Mouse (Mus musculus) liver, embryonic 16.5 days (tissue): ENCODE data around the gene Cyp2w1. TPM values are rescaled to one million over a fixed set of nuclear protein-coding genes. Genes with fewer than 3 reads are reported as not detected.
A peak's percentile ranks its signal among the peaks of the same experiment; 100 is the strongest.

ENCODE experiments used
- ATAC-seq: fragments of 200-750 bp; cut with Nextera tagmentation; 2 replicates; pipeline ENCODE4 v1.8.0; 2017; ENCODE audit warnings: low read depth, mild to moderate bottlenecking, moderate number of reproducible peaks, moderate library complexity
- H3K27ac ChIP-seq: fragments of 300-500 bp; sonication (generic); 2 replicates; pipeline ENCODE4 v1.5.1; 2014; ENCODE audit warnings: mild to moderate bottlenecking, low read length
- H3K27me3 ChIP-seq: fragments of 300-500 bp; sonication (generic); 2 replicates; pipeline ENCODE4 v1.6.1; 2014; ENCODE audit warnings: low read depth, low read length, mixed read lengths; ENCODE audit not compliant: control insufficient read depth, insufficient read depth
- H3K36me3 ChIP-seq: fragments of 300-500 bp; sonication (generic); 2 replicates; pipeline ENCODE4 v1.6.1; 2014; ENCODE audit warnings: mild to moderate bottlenecking; ENCODE audit not compliant: control insufficient read depth, insufficient read depth
- H3K4me1 ChIP-seq: fragments of 300-500 bp; sonication (generic); 2 replicates; pipeline ENCODE4 v1.6.1; 2014; ENCODE audit warnings: low read depth, low read length, mixed read lengths; ENCODE audit not compliant: control insufficient read depth
- H3K4me2 ChIP-seq: fragments of 300-500 bp; sonication (generic); 2 replicates; pipeline ENCODE4 v1.6.1; 2014; ENCODE audit warnings: low read depth, low read length, mixed read lengths
- H3K4me3 ChIP-seq: fragments of 300-500 bp; sonication (generic); 2 replicates; pipeline ENCODE4 v1.5.1; 2014; ENCODE audit warnings: low read depth, mild to moderate bottlenecking, low read length
- H3K9ac ChIP-seq: fragments of 300-500 bp; sonication (generic); 2 replicates; pipeline ENCODE4 v1.6.1; 2014; ENCODE audit warnings: low read depth, low read length
- H3K9me3 ChIP-seq: fragments of 300-500 bp; sonication (generic); replicated peaks from 2 replicates; pipeline ENCODE4 v1.6.1; 2016; ENCODE audit warnings: low read length; ENCODE audit not compliant: control insufficient read depth
- WGBS: fragments of 180-500 bp; shearing (Covaris S2); extraction: QIAGEN DNeasy Blood & Tissue Kit; methylation state at CpG from one replicate; pipeline ENCODE4 v1.1.7; 2014; ENCODE audit not compliant: insufficient replicate concordance; 5-methylcytosine and 5-hydroxymethylcytosine counted together
- polyA plus RNA-seq: library from polyadenylated mRNA; unstranded; fragments of >200 nt; fragmentation: Nextera tagmentation; extraction: Ambion mirVana; gene quantifications from 2 replicates; pipeline ENCODE4 v1.2.1, GENCODE M21; 2015

Gene Cyp2w1
- polyA plus RNA-seq, 1 experiment from 2014 or later = 0.42 TPM

DNA sequence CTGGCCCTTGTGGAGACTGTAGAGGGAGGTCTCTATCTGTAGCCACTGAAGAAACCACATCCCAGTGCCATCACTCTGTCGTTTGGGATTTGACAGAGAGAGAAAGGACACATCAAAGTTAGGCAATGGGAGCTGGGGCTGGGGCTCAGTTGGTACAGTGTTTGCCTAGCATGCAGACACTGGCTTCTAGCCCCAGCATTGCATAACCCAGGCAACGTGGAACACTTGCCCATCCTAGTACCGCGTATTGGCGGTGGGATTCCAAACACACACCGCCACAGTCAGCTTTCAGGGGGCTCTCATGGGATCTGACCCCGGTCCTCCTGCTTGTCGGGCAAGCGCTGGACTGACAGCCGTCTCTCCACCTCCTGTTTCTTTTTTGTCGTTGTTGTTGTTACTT is 14.1 kb downstream of the Cyp2w1 start:
- Histone ChIP-seq H3K9me3 (no peaks in the 10 kb centered on the region), H3K36me3 (no peaks in the 10 kb centered on the region), H3K27me3 (no peaks in the 10 kb centered on the region), H3K4me3 (no peak overlapping the region), H3K4me1 (peaks cover 61% of the 10 kb centered on the region), H3K27ac (peak overlapping the region; percentile 46; the same call in 1 of the 2 replicates), H3K4me2 (no peak overlapping the region), H3K9ac (no peak overlapping the region)
- ATAC-seq = no peak
- 62% methylated on average over 11 of the region's 11 CpGs for WGBS

DNA sequence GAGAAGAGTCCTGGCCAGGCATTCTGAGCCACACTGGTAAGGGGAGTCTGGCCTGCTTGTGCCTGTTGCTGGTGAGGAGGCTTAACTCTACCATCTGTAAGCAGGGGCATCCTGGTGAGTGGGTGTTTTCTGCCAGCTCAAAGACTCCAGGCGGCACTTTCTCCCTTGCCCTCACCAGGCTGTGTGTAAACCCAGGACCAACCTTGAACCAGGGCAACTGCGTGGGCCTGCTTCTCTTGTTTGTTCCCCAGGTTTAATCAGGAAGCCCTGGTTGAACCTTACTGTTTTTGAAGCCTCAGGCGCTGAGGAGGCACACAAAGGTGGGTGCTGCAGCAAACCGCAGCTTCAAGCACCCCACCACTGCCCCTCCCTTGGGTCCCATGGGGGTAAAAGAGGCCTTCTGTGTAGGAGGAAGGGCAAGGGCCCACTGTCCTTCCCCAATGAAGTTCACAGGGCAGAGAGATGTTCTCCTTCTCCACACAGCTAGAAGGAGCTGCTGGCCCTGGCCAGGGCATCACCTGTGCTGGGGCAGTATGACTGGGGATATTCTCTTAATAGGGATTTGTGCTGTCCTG is 15.6 kb downstream of the Cyp2w1 start:
- no peaks in the 10 kb centered on the region for H3K36me3 ChIP-seq
- H3K4me2 ChIP-seq = no peak overlapping the region
- peak overlapping the region; percentile 36; the same call in 1 of the 2 replicates for H3K9ac ChIP-seq
- no peaks in the 10 kb centered on the region for H3K9me3 ChIP-seq
- H3K27me3 ChIP-seq = no peaks in the 10 kb centered on the region
- peak overlapping the region; percentile 62 for H3K27ac ChIP-seq
- peaks cover 72% of the 10 kb centered on the region for H3K4me1 ChIP-seq
- no peak for ATAC-seq
- 60% methylated on average over 4 of the region's 4 CpGs for WGBS
- no peak overlapping the region for H3K4me3 ChIP-seq

DNA sequence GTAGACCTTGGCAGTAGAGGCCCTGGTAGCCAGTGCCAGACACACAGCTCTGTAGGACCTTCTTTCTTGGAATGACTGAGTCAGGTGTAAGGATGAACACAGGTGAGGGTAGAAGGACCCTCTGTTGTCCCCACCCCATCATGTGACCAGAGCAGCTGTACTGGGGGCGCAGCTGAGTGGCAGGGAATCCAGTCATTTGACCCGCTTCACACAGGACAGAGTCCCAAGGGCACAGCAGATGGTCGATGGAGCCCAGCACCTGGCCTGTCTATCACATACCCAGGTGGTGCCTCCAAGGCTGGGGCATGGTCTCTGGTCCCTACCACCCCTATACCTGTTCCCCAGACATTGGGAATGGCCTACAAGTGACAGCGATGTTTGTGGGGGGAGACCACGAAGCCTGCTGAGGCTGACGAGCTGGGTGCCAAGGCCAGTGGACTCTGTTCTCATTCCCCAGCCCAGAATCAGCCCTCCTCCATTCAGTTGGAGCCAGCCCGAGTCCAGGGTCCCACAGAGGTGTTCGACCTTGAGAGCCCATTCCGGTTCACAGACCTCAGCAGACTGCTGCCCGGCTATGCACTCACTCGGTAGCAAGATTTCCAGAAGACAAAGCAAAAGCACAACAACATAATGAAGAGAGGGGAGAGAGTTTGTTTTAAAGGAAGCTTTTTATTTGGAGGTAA is 16.4 kb downstream of the Cyp2w1 start:
- Histone ChIP-seq H3K4me1 (peaks cover 79% of the 10 kb centered on the region), H3K36me3 (no peaks in the 10 kb centered on the region), H3K27ac (peak overlapping the region; percentile 62), H3K4me2 (no peak overlapping the region), H3K4me3 (no peak overlapping the region), H3K9me3 (no peaks in the 10 kb centered on the region), H3K27me3 (no peaks in the 10 kb centered on the region), H3K9ac (no peak overlapping the region)
- ATAC-seq = no peak
- 70% methylated on average over 11 of the region's 11 CpGs for WGBS

DNA sequence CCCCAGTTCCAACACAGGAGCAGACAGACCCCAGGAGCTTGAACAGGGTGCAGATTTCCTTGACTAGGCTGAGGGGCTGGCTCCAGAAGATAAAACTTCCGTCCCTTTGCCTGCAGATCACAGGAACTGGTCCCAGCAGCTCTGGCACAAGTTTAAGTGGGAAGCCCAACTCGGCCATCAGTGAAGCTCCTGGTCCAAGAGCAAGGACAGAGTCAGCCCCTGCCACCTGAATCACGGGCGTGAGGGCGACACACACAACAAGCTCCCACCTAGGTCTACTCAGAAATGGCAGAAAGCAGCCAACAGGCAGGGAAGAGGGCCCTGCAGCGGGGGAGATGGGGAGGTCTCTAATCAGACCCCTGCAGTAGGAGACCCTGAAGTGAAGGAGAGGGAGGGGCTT is 17.9 kb downstream of the Cyp2w1 start:
- Histone ChIP-seq H3K4me2 (no peak overlapping the region), H3K9ac (peak overlapping the region; percentile 96; the same call in 1 of the 2 replicates), H3K4me1 (peaks cover 82% of the 10 kb centered on the region), H3K27me3 (no peaks in the 10 kb centered on the region), H3K9me3 (no peaks in the 10 kb centered on the region), H3K36me3 (no peaks in the 10 kb centered on the region), H3K4me3 (no peak overlapping the region), H3K27ac (peak overlapping the region; percentile 92; the same call in 1 of the 2 replicates)
- WGBS = 74% methylated on average over 6 of the region's 6 CpGs
- no peak for ATAC-seq

DNA sequence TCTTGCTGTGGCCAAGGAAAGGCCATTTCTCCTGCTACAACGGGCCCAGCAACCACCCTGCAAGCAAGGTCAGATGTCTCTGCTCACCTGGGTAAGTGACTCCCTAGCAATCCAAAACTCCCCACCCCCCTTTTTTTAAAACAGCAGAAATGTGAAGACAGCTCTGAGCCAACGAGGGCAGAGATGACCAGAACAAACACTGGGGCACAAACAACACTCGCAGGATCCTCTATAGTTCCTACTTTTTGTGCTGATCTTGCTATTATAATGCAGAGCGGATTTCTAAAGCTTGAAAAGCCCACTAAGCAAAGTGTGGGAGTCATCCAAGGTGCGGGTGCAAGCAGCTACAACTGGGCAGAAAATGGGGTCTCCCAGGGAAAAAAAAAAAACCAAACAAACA is 18.7 kb downstream of the Cyp2w1 start:
- WGBS = 67% methylated on average over 5 of the region's 5 CpGs
- Histone ChIP-seq H3K4me2 (peak overlapping the region; percentile 98), H3K4me1 (peaks cover 77% of the 10 kb centered on the region), H3K27me3 (no peaks in the 10 kb centered on the region), H3K9me3 (no peaks in the 10 kb centered on the region), H3K4me3 (peak overlapping the region; percentile 75), H3K27ac (peak overlapping the region; percentile 92), H3K9ac (peak overlapping the region; percentile 96), H3K36me3 (no peaks in the 10 kb centered on the region)
- no peak for ATAC-seq

DNA sequence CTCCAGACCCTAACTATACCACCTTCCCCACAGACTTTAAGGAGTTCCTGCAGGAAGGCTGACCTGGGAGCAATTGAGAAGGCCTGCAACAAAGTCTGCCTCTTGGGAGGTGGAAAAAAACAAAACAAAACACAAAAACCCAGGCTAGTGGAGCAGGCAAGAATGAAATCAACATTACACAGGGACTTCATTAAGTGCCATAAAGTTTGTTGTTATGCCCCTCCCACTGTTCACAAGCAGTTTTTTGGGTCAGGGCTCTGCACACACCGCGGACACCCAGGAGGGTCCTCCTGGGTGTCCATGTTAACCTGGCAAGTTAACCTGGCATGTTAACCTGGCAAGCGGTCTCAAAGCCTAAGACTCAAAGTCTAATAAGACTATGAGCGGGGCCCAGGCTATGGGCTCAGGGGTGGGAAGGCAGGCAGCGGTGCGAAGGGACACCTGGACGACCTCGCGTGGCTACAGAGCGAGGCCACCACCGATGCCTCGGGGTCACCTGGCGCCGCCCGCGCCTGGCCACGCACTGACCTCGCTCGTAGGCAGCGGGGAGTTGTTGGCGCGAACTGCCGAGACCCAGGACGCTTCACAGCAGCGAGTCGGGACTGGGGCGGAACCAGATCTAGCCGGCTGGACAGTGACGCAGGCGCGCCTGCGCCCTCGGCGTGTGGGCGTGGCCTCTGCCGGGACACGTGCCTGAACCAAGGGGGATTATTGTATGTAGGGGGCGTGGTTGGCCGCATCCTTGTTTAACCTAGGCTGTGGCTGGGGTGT is 19.4 kb downstream of the Cyp2w1 start:
- H3K4me1 ChIP-seq = peaks cover 75% of the 10 kb centered on the region
- whole genome bisulfite sequencing = 1% methylated on average over 39 of the region's 39 CpGs
- H3K36me3 ChIP-seq = no peaks in the 10 kb centered on the region
- peak overlapping the region; percentile 75 for H3K4me3 ChIP-seq
- H3K4me2 ChIP-seq = peak overlapping the region; percentile 98
- H3K27me3 ChIP-seq = no peaks in the 10 kb centered on the region
- no peaks in the 10 kb centered on the region for H3K9me3 ChIP-seq
- peak overlapping the region; percentile 92 for H3K27ac ChIP-seq
- peak; percentile 91 for ATAC-seq
- peak overlapping the region; percentile 96 for H3K9ac ChIP-seq

DNA sequence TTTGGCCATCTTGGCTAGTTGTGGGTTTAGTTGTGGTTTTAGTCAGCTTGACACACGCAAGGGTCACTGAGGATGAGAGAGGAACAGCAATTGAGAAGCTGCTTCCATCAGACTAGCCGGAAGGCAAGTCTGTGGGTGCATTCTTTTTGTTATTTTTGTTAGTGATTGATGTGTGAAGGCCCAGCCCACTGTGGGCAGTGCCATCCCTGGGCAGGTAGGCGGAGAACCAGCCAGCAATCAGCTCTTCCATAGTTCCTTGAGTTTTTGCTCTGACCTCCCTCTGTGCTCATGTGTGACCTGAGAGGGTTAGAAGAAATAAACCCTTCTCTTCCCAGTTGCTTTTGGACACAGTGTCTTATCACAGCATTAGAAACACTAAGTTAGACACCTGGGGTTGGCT is 20.7 kb downstream of the Cyp2w1 start:
- Histone ChIP-seq H3K4me2 (no peak overlapping the region), H3K27me3 (no peaks in the 10 kb centered on the region), H3K4me3 (no peak overlapping the region), H3K4me1 (peaks cover 76% of the 10 kb centered on the region), H3K36me3 (no peaks in the 10 kb centered on the region), H3K9ac (no peak overlapping the region; the same call in 1 of the 2 replicates), H3K27ac (peak overlapping the region; percentile 92), H3K9me3 (no peaks in the 10 kb centered on the region)
- ATAC-seq = no peak
- WGBS = 55% methylated on average over 3 of the region's 3 CpGs

DNA sequence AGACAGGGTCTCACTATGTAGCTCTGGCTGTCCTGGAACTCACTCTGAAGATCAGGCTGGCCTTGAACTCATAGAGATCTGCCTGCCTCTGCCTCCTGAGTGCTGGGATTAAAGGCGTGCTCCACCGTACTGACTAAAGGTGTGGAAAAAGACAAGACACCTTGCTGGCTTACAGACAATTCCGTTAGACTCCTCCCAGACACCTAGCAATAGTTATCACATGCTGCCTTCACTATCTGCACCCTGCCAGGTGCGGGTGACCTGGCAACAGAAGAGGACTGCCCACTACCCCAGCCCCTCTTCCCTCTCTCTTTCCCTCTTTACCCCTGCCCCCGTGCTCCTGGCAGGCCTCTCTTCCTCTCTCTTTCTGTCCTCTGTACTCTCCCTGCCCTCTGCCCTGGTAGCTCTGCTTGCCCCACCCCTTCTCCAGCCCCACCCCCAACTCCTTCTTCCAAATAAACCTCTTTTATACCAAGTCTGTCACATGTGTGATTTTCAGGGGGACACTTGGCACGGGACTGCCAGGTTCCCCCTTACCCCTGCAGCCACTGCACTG is 21.6 kb downstream of the Cyp2w1 start:
- Histone ChIP-seq H3K9me3 (no peaks in the 10 kb centered on the region), H3K36me3 (no peaks in the 10 kb centered on the region), H3K27me3 (no peaks in the 10 kb centered on the region), H3K9ac (peak overlapping the region; percentile 24; the same call in 1 of the 2 replicates), H3K4me1 (peaks cover 79% of the 10 kb centered on the region), H3K4me2 (no peak overlapping the region), H3K27ac (peak overlapping the region; percentile 46; the same call in 1 of the 2 replicates), H3K4me3 (no peak overlapping the region)
- 53% methylated on average over 6 of the region's 6 CpGs for WGBS
- ATAC-seq = no peak
